Mouse (Mus musculus) kidney, adult 2 months (tissue): ENCODE results near the gene Snta1.

ENCODE experiments used
- CTCF ChIP-seq: fragments of 200-500 bp; conservative IDR thresholded peaks from 2 replicates; pipeline ENCODE4 v1.5.1; 2011; ENCODE audit warnings: low read depth, mild to moderate bottlenecking, control low read depth, low read length, moderate library complexity, mixed read lengths; ENCODE audit not compliant: insufficient read depth, insufficient read length
- POLR2A ChIP-seq: fragments of 200-500 bp; IDR thresholded peaks from one replicate; pipeline ENCODE4 v1.6.1; 2011; ENCODE audit warnings: low read depth, low read length, control low read depth

DNA sequence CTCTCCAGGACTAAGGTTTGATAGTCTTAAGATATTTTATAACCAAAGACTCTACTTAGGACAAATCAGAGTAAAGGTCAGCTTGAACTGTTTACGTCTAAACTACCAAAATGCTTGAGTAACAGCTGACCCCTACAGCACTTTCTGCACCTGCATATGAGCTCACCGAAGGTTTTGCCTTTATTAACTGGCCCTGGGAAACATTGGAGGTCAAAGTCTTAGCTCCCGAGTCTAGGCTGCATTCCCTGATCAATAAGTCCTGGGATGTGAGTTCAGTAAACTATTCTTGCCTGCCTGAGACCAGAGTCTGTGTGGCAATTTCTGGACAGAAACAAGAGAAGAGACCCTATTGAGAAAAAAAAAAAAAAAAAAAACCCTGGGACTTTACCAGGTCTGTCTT is 59.7 kb downstream of the Snta1 start:
- TF ChIP-seq POLR2A (no peak), CTCF (no peak)
